Mouse (Mus musculus) kidney, embryonic 16.5 days (tissue): ENCODE data around the gene Isoc2b. TPM values are rescaled to one million over a fixed set of nuclear protein-coding genes. Genes with fewer than 3 reads are reported as not detected.
A peak's percentile ranks its signal among the peaks of the same experiment; 100 is the strongest.
"Not testable (repeated sequence)": the region's sequence is repeated elsewhere in the genome, so short reads cannot be mapped to it uniquely, and the experiment has no call there.

Experiments used
- ATAC-seq: fragments of 200-750 bp; cut with Nextera tagmentation; 2 replicates; pipeline ENCODE4 v1.8.0; 2017; ENCODE audit warnings: moderate TSS enrichment; ENCODE audit not compliant: low FRiP score, low TSS enrichment
- H3K27ac ChIP-seq: fragments of 300-500 bp; sonication (generic); 2 replicates; pipeline ENCODE4 v1.5.1; 2014; ENCODE audit warnings: low read length
- H3K27me3 ChIP-seq: fragments of 300-500 bp; sonication (generic); 2 replicates; pipeline ENCODE4 v1.6.1; 2014; ENCODE audit warnings: low read length, control low read depth, mixed read lengths; ENCODE audit not compliant: insufficient read depth
- H3K36me3 ChIP-seq: fragments of 300-500 bp; sonication (generic); 2 replicates; pipeline ENCODE4 v1.6.1; 2014; ENCODE audit warnings: low read length, control low read depth, mixed read lengths; ENCODE audit not compliant: insufficient read depth
- H3K4me1 ChIP-seq: fragments of 300-500 bp; sonication (generic); 2 replicates; pipeline ENCODE4 v1.6.1; 2014; ENCODE audit warnings: low read length, control low read depth, mixed read lengths; ENCODE audit not compliant: insufficient read depth
- H3K4me2 ChIP-seq: fragments of 300-500 bp; sonication (generic); replicated peaks from 2 replicates; pipeline ENCODE4 v1.6.1; 2014; ENCODE audit warnings: low read depth, low read length
- H3K4me3 ChIP-seq: fragments of 300-500 bp; sonication (generic); 2 replicates; pipeline ENCODE4 v1.5.1; 2014; ENCODE audit warnings: mild to moderate bottlenecking, low read length
- H3K9ac ChIP-seq: fragments of 300-500 bp; sonication (generic); replicated peaks from 2 replicates; pipeline ENCODE4 v1.6.1; 2014; ENCODE audit warnings: low read length
- H3K9me3 ChIP-seq: fragments of 300-500 bp; sonication (generic); 2 replicates; pipeline ENCODE4 v1.6.1; 2016; ENCODE audit warnings: low read length, control low read depth
- WGBS: fragments of 180-500 bp; shearing (Covaris S2); extraction: QIAGEN DNeasy Blood & Tissue Kit; methylation state at CpG from one replicate; pipeline ENCODE4 v1.1.7; 2014; 5-methylcytosine and 5-hydroxymethylcytosine counted together
- polyA plus RNA-seq: library from polyadenylated mRNA; unstranded; fragments of >200 nt; fragmentation: Nextera tagmentation; extraction: Ambion mirVana; gene quantifications from 2 replicates; pipeline ENCODE4 v1.2.1, GENCODE M21; 2015

Isoc2b gene
- polyA plus RNA-seq, 1 experiment from 2014 or later: 9.2 TPM

DNA sequence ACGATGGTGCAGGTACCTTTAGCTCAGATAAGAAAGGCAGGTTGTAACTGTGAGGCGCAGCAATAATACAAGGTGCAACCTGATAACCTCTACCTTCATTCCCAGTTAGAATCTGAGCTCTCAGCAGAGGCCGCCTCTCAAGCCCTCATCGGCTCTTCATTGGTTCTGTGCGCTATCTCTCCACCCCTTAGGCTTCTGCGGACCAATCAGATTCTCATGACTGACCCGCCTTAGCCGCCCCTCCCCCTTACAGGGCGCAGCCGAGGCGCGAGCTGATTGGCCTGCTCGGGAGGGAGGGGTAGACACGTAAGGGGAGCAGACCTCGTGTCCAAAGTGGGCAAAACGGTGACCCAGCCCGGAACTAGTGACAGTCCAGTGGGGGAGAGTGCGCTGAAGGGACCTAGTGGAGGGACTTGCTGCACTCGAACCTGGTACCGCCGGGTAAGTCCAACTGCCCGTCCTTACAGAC lies 6.7 kb upstream of the Isoc2b start, which contains the start of gene Isoc2a:
Gene Isoc2a, plus strand, starts transcription at position 401 of the 469 bp plus-strand sequence.
- Histone ChIP-seq H3K27ac (peak within 1 kb of the TSS; percentile 40; the same call in 1 of the 2 replicates), H3K4me3 (peak within 1 kb of the TSS; percentile 66), H3K27me3 (no peaks in the 10 kb centered on the region), H3K4me1 (peaks cover 15% of the 10 kb centered on the region), H3K9ac (peak within 1 kb of the TSS; percentile 74), H3K9me3 (no peaks in the 10 kb centered on the region), H3K4me2 (peak within 1 kb of the TSS; percentile 93), H3K36me3 (no peaks in the 10 kb centered on the region)
- ATAC-seq: peak; percentile 100
- under 1% methylated on average over 21 of the region's 22 CpGs for WGBS

DNA sequence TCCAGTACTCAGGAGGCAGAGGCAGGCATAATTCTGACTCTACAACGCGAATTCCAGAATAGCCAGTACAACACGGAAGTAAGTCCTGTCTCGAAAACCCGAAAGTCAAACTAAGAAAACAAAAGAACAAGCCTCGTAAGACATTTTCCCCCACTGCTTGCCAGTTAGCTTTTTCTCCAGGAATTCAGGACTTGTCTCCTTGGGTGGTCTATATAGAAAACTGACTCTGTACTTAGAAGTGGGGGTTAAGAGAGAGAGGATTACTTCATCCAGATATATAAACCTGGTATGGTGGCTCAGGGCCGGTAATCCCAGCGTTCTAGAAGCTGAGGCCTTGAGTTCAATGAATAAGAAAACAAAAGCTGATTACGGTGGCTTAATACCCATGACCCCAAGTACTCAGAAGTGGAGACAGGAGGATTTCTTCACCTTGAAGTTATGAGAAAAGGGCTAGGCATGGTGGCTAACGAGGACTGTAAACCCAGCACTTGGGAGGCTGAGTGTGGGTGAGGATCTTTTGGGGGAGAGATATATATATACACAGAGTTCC lies 3.4 kb downstream of the Isoc2b start:
- peak overlapping the region; percentile 60 for H3K4me2 ChIP-seq
- no peaks in the 10 kb centered on the region for H3K27me3 ChIP-seq
- peaks cover 5% of the 10 kb centered on the region for H3K4me1 ChIP-seq
- peak overlapping the region; percentile 55 for H3K4me3 ChIP-seq
- no peak for ATAC-seq
- peak overlapping the region; percentile 65 for H3K9ac ChIP-seq
- no peaks in the 10 kb centered on the region for H3K9me3 ChIP-seq
- peak overlapping the region; percentile 52; the same call in 1 of the 2 replicates for H3K27ac ChIP-seq
- no peaks in the 10 kb centered on the region for H3K36me3 ChIP-seq
- 48% methylated on average over 10 of the region's 10 CpGs for WGBS

DNA sequence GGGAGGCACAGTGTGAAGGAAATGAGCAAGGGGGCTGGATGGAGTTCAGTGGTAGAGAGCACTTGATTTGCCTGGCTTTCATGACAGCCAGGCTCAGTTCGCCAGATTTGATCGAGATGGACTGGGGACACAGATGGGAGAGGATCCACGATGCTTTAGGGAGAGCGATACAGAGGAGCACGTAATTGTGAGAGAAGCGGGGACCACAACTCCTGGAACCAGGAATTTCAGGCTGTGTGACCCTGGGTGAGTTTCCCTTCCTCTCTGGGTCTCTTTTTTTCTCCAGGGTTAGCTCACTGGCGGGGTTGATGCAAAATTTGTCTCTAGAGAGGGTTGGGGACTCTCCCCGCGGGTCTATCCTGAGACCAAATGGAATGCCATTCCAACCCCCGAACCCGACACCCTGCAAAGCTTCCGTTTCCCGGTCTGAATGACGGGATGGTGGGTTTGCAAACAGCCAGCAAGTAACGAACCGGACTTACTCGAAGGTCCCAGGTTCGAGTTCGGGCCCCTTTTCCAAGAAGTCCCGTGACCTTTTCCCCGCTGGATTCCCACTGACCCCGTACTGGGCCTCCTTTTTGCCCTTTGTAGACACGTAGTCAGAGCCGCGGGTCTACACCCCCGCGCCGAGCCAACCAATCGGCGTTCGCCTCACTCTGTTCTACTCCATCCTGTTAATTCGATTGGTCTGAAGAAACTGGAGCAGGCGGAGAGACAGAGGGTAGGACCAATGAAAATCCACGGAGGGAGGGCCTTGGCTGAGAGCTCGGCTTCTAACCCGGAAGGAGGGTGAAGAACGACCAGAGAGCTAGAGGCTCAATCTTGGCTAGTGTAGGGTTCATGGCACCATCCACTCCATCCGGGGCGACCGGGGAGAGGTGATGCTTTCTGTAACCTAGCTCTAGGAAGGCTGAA lies 4.2 kb downstream of the Isoc2b start:
- Histone ChIP-seq H3K27me3 (no peaks in the 10 kb centered on the region), H3K4me3 (peak overlapping the region; percentile 55), H3K9me3 (no peaks in the 10 kb centered on the region), H3K36me3 (no peaks in the 10 kb centered on the region), H3K27ac (peak overlapping the region; percentile 52; the same call in 1 of the 2 replicates), H3K4me1 (peaks cover 5% of the 10 kb centered on the region), H3K9ac (peak overlapping the region; percentile 73), H3K4me2 (peak overlapping the region; percentile 60)
- WGBS: 3% methylated on average over 40 of the region's 40 CpGs
- peak; percentile 100 for ATAC-seq

DNA sequence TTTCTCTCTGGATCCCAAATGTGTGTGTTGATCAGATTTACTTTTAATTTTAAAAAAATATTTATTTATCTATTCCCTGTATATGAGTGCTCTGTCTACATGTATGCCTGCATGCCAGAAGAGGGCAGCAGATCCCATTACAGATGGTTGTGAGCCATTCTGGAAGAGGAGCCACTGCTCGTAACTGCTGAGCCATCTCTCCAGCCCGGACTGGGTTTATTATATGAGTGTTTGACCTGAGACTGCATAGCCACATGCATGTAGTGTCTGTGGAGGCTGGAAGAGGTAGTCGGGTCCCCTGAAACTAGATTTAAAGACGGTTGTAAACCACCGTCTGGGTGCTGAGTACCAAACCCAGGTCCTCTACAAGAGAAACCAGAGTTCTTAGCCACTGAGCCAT lies 5.0 kb downstream of the Isoc2b start:
- Histone ChIP-seq H3K36me3 (no peaks in the 10 kb centered on the region), H3K9me3 (no peaks in the 10 kb centered on the region), H3K4me1 (peaks cover 5% of the 10 kb centered on the region), H3K27ac (no peak overlapping the region), H3K27me3 (no peaks in the 10 kb centered on the region), H3K4me2 (peak overlapping the region; percentile 60), H3K9ac (no peak overlapping the region), H3K4me3 (peak overlapping the region; percentile 55)
- 69% methylated on average over 5 of the region's 5 CpGs for WGBS
- no peak for ATAC-seq

DNA sequence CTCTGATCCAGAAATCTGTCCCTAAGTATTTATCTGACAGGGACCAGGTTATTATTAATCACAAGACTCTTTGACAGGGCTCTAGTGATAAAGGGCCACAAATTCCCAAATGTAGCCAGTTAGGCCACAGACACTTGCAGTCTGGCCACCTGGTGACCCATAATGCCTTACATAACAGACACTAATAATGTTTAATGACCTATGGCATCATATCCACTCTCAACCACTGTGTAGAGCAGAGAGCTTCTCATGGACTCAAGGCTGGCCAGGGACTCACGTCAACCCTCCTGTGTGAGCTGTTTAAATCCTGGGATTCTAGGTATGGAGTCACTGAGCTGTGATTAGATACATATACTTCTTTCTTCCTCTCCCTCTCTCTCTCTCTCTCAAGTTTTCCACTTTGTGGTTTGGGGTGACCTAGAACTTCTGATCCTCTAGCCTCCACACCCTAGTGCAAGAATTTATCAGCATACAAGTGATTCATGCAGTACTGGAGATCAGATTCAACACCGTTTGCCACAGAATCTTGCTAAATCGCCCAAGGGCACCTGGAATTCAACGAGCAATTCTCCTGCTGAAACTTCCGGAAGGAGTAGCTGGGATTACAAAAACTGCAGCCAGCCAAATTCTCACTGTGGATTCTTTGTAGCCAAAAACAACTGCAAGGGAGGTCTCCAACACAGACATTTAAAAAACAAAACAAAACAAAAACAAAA lies 5.8 kb downstream of the Isoc2b start:
- H3K27ac ChIP-seq: no peak overlapping the region
- H3K9ac ChIP-seq: no peak overlapping the region
- H3K4me2 ChIP-seq: no peak overlapping the region
- peaks cover 5% of the 10 kb centered on the region for H3K4me1 ChIP-seq
- H3K27me3 ChIP-seq: no peaks in the 10 kb centered on the region
- no peaks in the 10 kb centered on the region for H3K9me3 ChIP-seq
- ATAC-seq: no peak
- no peak overlapping the region for H3K4me3 ChIP-seq
- 73% methylated on average over 5 of the region's 5 CpGs for WGBS
- H3K36me3 ChIP-seq: no peaks in the 10 kb centered on the region

DNA sequence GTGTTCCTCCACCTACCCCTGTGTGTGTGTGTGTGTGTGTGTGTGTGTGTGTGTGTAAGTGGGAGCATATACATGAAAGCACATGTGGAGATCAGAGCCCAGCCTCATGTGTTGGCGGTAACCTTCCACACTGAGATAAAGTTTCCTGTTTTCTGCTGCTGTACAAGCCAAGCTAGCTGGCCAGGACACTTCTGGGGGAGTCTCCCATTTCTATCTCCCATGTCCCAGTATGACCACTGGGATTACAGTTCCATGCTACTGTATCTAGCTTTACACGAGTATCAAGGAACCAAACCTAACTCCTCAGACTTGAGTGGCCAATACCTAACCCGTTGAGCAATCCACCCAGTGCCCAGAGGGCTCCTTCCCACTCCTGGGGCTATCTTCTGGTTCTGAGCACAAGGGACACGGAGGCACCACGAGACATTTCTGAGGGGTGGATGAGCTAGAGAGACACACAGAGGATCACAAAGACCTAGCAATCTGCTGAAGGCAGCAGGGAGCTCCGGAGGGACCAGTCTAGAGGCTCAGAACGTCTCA lies 6.4 kb downstream of the Isoc2b start:
- H3K36me3 ChIP-seq: no peaks in the 10 kb centered on the region
- H3K9me3 ChIP-seq: no peaks in the 10 kb centered on the region
- no peak overlapping the region for H3K4me2 ChIP-seq
- H3K27ac ChIP-seq: no peak overlapping the region
- peaks cover 5% of the 10 kb centered on the region for H3K4me1 ChIP-seq
- 80% methylated on average over 7 of the region's 7 CpGs for WGBS
- no peak overlapping the region for H3K9ac ChIP-seq
- no peak for ATAC-seq
- no peak overlapping the region for H3K4me3 ChIP-seq
- H3K27me3 ChIP-seq: no peaks in the 10 kb centered on the region

DNA sequence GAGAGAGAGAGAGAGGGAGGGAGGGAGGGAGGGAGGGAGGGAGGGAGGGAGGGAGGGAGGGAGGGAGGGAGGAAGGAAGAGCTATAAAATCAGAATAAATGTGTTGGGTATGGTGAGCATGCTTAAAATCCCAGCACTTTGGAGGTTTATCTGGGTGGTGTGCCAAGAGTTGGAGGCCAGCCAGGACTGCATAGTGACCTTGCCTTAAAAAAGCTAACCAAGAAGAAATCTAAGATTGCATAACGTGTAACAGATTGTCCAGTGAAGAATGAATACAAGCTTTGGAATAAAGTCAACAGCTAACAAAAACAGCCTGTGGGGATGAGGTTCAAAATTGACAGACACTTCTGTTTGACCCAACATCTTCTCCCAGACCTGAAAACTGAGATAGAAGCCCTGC lies 7.0 kb downstream of the Isoc2b start:
- H3K4me3 ChIP-seq: no peak overlapping the region
- H3K9ac ChIP-seq: no peak overlapping the region
- no peak for ATAC-seq
- H3K36me3 ChIP-seq: no peaks in the 10 kb centered on the region
- H3K4me2 ChIP-seq: no peak overlapping the region
- H3K9me3 ChIP-seq: no peaks in the 10 kb centered on the region
- H3K4me1 ChIP-seq: peaks cover 5% of the 10 kb centered on the region
- no peaks in the 10 kb centered on the region for H3K27me3 ChIP-seq
- 18% methylated on average over 1 of the region's 1 CpGs for WGBS
- H3K27ac ChIP-seq: no peak overlapping the region

DNA sequence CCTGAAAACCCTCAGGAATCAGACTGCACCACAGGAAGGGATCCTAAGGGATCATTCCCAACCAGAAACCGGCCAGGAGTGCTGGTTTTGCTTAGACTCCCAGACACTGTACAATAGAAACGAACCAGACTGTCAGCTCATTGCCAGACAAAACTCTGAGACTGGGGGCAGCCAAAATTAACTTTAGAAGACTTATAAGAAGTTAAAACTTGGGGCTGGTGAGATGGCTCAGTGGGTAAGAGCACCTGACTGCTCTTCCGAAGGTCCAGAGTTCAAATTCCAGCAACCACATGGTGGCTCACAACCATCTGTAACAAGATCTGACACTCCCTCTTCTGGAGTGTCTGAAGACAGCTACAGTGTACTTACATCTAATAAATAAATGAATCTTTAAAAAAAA lies 9.1 kb downstream of the Isoc2b start:
- H3K27ac ChIP-seq: peak overlapping the region; percentile 5; the same call in 1 of the 2 replicates
- not testable (repeated sequence) for H3K4me2 ChIP-seq, H3K9ac ChIP-seq, H3K27me3 ChIP-seq, H3K4me3 ChIP-seq, H3K36me3 ChIP-seq, H3K4me1 ChIP-seq, ATAC-seq, H3K9me3 ChIP-seq
- WGBS: 72% methylated on average over 3 of the region's 3 CpGs

DNA sequence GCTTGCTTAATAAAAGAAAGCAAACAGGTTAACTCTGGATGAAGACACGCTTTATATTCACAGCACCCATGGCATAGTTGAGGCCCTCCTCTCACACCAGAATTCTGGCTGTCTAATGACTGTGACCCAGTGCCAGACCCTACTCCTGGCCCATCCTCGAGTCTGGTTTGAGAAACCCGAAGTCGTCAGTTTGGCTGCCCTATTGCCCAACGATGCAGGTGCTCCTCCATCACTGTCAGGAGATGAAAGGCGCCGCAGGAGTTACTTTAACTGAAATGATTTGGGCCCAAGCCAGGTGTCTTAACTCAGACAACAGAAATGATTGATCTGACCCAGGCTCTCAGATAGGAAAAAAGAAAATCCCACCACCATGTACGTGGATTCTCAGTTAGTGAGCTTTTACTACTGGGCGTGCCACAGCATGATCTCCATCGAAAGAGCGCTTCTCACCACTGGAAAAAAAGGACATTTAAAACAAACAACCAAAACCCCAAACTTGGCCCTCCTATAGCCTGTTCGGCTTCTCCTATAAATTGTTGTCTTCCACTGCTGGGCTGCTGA lies 10.6 kb downstream of the Isoc2b start:
- Histone ChIP-seq H3K9ac (no peak overlapping the region), H3K9me3 (no peaks in the 10 kb centered on the region), H3K27ac (no peak overlapping the region), H3K36me3 (no peaks in the 10 kb centered on the region), H3K4me1 (no peaks in the 10 kb centered on the region), H3K4me3 (no peak overlapping the region), H3K27me3 (no peaks in the 10 kb centered on the region), H3K4me2 (no peak overlapping the region)
- WGBS: 59% methylated on average over 12 of the region's 12 CpGs
- ATAC-seq: no peak
